Mouse (Mus musculus): Measurements from ENCODE around the gene Vpreb3.

Vpreb3 gene

GRCm38 (mm10) chr10:75942736-75943477 is at the start of gene Vpreb3:
Gene Vpreb3, plus strand, starts transcription at chr10:75943057.
- in situ Hi-C loops (cut with MboI, MseI): no loop called here

- in situ Hi-C loops (cut with MboI, MseI): no loop called here
Observed at GRCm38 (mm10) chr10:75893089-75893750, 49.6 kb upstream of the Vpreb3 start, which contains the start of gene Derl3. Gene Derl3, plus strand, starts transcription at chr10:75893413.

GRCm38 (mm10) chr10:75894601-75895000 is 48.3 kb upstream of the Vpreb3 start:
- in situ Hi-C loops (cut with MboI, MseI): no loop called here

GRCm38 (mm10) chr10:75895730-75896129 is 47.1 kb upstream of the Vpreb3 start:
- in situ Hi-C loops (cut with MboI, MseI): no loop called here

GRCm38 (mm10) chr10:75896208-75896607 is 46.6 kb upstream of the Vpreb3 start:
- in situ Hi-C loops (cut with MboI, MseI): no loop called here

GRCm38 (mm10) chr10:75897373-75897772 is 45.5 kb upstream of the Vpreb3 start:
- in situ Hi-C loops (cut with MboI, MseI): no loop called here

- in situ Hi-C loops (cut with MboI, MseI): no loop called here
Observed at GRCm38 (mm10) chr10:75898039-75898564, 44.8 kb upstream of the Vpreb3 start.

- in situ Hi-C loops (cut with MboI, MseI): no loop called here
Observed at GRCm38 (mm10) chr10:75898846-75899245, 44.0 kb upstream of the Vpreb3 start.

GRCm38 (mm10) chr10:75904391-75904790 is 38.5 kb upstream of the Vpreb3 start:
- in situ Hi-C loops (cut with MboI, MseI): no loop called here

GRCm38 (mm10) chr10:75906882-75907281 is 36.0 kb upstream of the Vpreb3 start:
- in situ Hi-C loops (cut with MboI, MseI): no loop called here

GRCm38 (mm10) chr10:75910698-75911097 is 32.2 kb upstream of the Vpreb3 start:
- in situ Hi-C loops (cut with MboI, MseI): no loop called here

- in situ Hi-C loops (cut with MboI, MseI): no loop called here
Observed at GRCm38 (mm10) chr10:75913013-75913589, 29.8 kb upstream of the Vpreb3 start.

GRCm38 (mm10) chr10:75915557-75915956 is 27.3 kb upstream of the Vpreb3 start:
- in situ Hi-C loops (cut with MboI, MseI): no loop called here

- in situ Hi-C loops (cut with MboI, MseI): no loop called here
Observed at GRCm38 (mm10) chr10:75916840-75917239, 26.0 kb upstream of the Vpreb3 start.

- in situ Hi-C loops (cut with MboI, MseI): no loop called here
Observed at GRCm38 (mm10) chr10:75919026-75919425, 23.8 kb upstream of the Vpreb3 start.

- in situ Hi-C loops (cut with MboI, MseI): no loop called here
Observed at GRCm38 (mm10) chr10:75921026-75921725, 21.7 kb upstream of the Vpreb3 start, which contains the start of gene Smarcb1. Gene Smarcb1, minus strand, starts transcription at chr10:75921617.

- in situ Hi-C loops (cut with MboI, MseI): no loop called here
Observed at GRCm38 (mm10) chr10:75921726-75922560, 20.9 kb upstream of the Vpreb3 start.

GRCm38 (mm10) chr10:75924324-75924723 is 18.5 kb upstream of the Vpreb3 start:
- in situ Hi-C loops (cut with MboI, MseI): no loop called here

GRCm38 (mm10) chr10:75926396-75926795 is 16.5 kb upstream of the Vpreb3 start:
- in situ Hi-C loops (cut with MboI, MseI): no loop called here

GRCm38 (mm10) chr10:75930304-75930703 is 12.6 kb upstream of the Vpreb3 start:
- in situ Hi-C loops (cut with MboI, MseI): no loop called here

- in situ Hi-C loops (cut with MboI, MseI): no loop called here
Observed at GRCm38 (mm10) chr10:75931311-75931710, 11.5 kb upstream of the Vpreb3 start.
